Mouse (Mus musculus) heart, embryonic 16.5 days (tissue): ENCODE measurements around the gene Inpp5f. TPM values are rescaled to one million over a fixed set of nuclear protein-coding genes. Genes with fewer than 3 reads are reported as not detected.

ENCODE experiments used
- polyA plus RNA-seq: library from polyadenylated mRNA; unstranded; fragments of >200 nt; fragmentation: Nextera tagmentation; extraction: Ambion mirVana; gene quantifications from 2 replicates; pipeline ENCODE4 v1.2.1, GENCODE M21; 2015

Gene Inpp5f
- polyA plus RNA-seq, 1 experiment from 2014 or later, result 10.0 TPM

Other genes with a start within 250 kb of the Inpp5f start
- 10.1 and 11.6 TPM in 2 replicates for gene Rgs10, start 192.6 kb upstream of the Inpp5f start, polyA plus RNA-seq
- 16.5 and 16.6 TPM in 2 replicates for gene Tial1, start 149.6 kb upstream of the Inpp5f start, polyA plus RNA-seq
- gene Bag3, start 87.7 kb upstream of the Inpp5f start, polyA plus RNA-seq, result 22.7 and 25.9 TPM in 2 replicates
- 37.9 and 38.5 TPM in 2 replicates for gene Mcmbp, start 129.2 kb downstream of the Inpp5f start, polyA plus RNA-seq
- 27.8 and 28.8 TPM in 2 replicates for gene Sec23ip, start 133.6 kb downstream of the Inpp5f start, polyA plus RNA-seq